Mouse (Mus musculus) kidney, adult 2 months (tissue): ENCODE results near the gene Dbn1.

ENCODE experiments used
- CTCF ChIP-seq: fragments of 200-500 bp; conservative IDR thresholded peaks from 2 replicates; pipeline ENCODE4 v1.5.1; 2011; ENCODE audit warnings: low read depth, mild to moderate bottlenecking, control low read depth, low read length, moderate library complexity, mixed read lengths; ENCODE audit not compliant: insufficient read depth, insufficient read length
- POLR2A ChIP-seq: fragments of 200-500 bp; IDR thresholded peaks from one replicate; pipeline ENCODE4 v1.6.1; 2011; ENCODE audit warnings: low read depth, low read length, control low read depth

DNA sequence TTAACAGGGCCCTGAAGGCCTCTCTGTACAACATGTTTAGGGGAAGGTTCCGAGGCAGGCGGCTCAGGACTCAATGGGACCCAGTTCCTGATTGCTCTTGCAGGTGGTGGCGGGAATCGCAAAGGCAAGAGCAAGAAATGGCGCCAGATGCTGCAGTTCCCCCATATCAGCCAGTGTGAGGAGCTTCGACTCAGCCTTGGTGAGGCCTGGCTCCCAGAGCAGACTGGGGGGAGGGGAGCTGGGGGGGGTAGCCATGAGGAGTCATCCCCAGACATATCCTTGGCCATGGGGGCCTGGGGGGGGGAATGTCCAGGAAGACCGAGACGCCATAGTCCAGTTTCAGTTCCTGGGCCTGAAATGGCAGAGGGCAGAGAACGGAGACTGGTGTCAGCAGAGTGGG is 38.7 kb downstream of the Dbn1 start:
- TF ChIP-seq POLR2A (no peak), CTCF (no peak)
